Mouse (Mus musculus) MEL-GATA-1-ER (cell line): ENCODE measurements around the gene Fggy.

ENCODE experiments used
- DNase-seq: peaks from one replicate; pipeline ENCODE4 v3.0.0-alpha.2; 2012; ENCODE audit warnings: low read depth; ENCODE audit errors: extremely low read depth

The Fggy gene

GRCm38 (mm10) chr4:95777839-95778238 is 220.5 kb downstream of the Fggy start:
- no peak for DNase-seq

GRCm38 (mm10) chr4:95778528-95778927 is 221.2 kb downstream of the Fggy start:
- no peak for DNase-seq

GRCm38 (mm10) chr4:95784146-95784895 is 227.0 kb downstream of the Fggy start:
- DNase-seq, result no peak

GRCm38 (mm10) chr4:95787609-95788008 is 230.3 kb downstream of the Fggy start:
- no peak for DNase-seq

- DNase-seq, result no peak
Observed at GRCm38 (mm10) chr4:95788867-95789266, 231.6 kb downstream of the Fggy start.

- DNase-seq, result no peak
Observed at GRCm38 (mm10) chr4:95791913-95792475, 234.7 kb downstream of the Fggy start.

GRCm38 (mm10) chr4:95793647-95794328 is 236.5 kb downstream of the Fggy start:
- no peak for DNase-seq

GRCm38 (mm10) chr4:95794651-95795050 is 237.3 kb downstream of the Fggy start:
- no peak for DNase-seq

- no peak for DNase-seq
Observed at GRCm38 (mm10) chr4:95795283-95795682, 238.0 kb downstream of the Fggy start.

GRCm38 (mm10) chr4:95819650-95820049 is 262.3 kb downstream of the Fggy start:
- DNase-seq, result no peak

GRCm38 (mm10) chr4:95821906-95822579 is 264.7 kb downstream of the Fggy start:
- DNase-seq, result no peak

GRCm38 (mm10) chr4:95828164-95828563 is 270.9 kb downstream of the Fggy start:
- DNase-seq, result no peak

- no peak for DNase-seq
Observed at GRCm38 (mm10) chr4:95830320-95830719, 273.0 kb downstream of the Fggy start.

GRCm38 (mm10) chr4:95839860-95840259 is 282.6 kb downstream of the Fggy start:
- DNase-seq, result no peak

GRCm38 (mm10) chr4:95840389-95841053 is 283.2 kb downstream of the Fggy start:
- no peak for DNase-seq

- no peak for DNase-seq
Observed at GRCm38 (mm10) chr4:95845981-95846617, 288.8 kb downstream of the Fggy start.

GRCm38 (mm10) chr4:95847219-95847618 is 289.9 kb downstream of the Fggy start:
- DNase-seq, result no peak

GRCm38 (mm10) chr4:95847664-95848063 is 290.4 kb downstream of the Fggy start:
- DNase-seq, result no peak

- no peak for DNase-seq
Observed at GRCm38 (mm10) chr4:95849497-95849896, 292.2 kb downstream of the Fggy start.

GRCm38 (mm10) chr4:95850044-95850739 is 292.9 kb downstream of the Fggy start:
- DNase-seq, result peak; percentile 56
